Mouse (Mus musculus) left cerebral cortex, postnatal 36 days (tissue): ENCODE measurements around the gene Susd1. TPM values are rescaled to one million over a fixed set of nuclear protein-coding genes. Genes with fewer than 3 reads are reported as not detected.
"Not testable (repeated sequence)": the region's sequence is repeated elsewhere in the genome, so short reads cannot be mapped to it uniquely, and the experiment has no call there.

Source experiments
- DNase-seq, 2 experiments: peaks; one replicate each; pipeline ENCODE4 v3.0.0; 2021 to 2022; ENCODE audit warnings: low spot score in 2 of 2, mixed read lengths in 1 of 2
- intact Hi-C: fragments of 180-260 bp; cut with DNase I; formaldehyde crosslinking; loops from one replicate; pipeline ENCODE4 v1.15.1; 2025
- total RNA-seq, 2 experiments: library from RNA; stranded (reverse); gene quantifications; 2 replicates each; pipeline ENCODE4 v1.2.3; 2021

Susd1 gene
- total RNA-seq, 2 experiments from 2014 or later, result 9.1 to 9.3 TPM

DNA sequence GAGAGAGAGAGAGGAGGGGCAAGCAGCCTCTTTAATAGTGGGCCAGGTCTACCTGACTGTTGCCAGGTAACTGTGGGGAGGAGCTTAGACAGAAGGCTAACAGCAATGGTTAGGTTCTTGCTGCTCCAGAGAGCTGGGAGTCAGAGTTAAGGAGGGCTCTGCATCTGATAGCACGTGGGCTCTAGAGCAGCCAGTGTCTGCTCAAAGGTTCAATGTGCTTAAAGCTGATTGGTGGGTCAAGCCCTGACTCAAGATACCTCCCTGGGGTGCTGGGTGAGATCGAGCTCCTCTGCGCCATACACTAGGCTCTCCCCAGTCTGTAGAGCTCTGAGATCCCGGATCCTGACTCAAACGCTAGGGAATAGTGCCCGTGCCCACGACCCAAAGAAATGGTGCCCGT lies 136.0 kb downstream of the Susd1 start:
- intact Hi-C loops, result no loop called here

DNA sequence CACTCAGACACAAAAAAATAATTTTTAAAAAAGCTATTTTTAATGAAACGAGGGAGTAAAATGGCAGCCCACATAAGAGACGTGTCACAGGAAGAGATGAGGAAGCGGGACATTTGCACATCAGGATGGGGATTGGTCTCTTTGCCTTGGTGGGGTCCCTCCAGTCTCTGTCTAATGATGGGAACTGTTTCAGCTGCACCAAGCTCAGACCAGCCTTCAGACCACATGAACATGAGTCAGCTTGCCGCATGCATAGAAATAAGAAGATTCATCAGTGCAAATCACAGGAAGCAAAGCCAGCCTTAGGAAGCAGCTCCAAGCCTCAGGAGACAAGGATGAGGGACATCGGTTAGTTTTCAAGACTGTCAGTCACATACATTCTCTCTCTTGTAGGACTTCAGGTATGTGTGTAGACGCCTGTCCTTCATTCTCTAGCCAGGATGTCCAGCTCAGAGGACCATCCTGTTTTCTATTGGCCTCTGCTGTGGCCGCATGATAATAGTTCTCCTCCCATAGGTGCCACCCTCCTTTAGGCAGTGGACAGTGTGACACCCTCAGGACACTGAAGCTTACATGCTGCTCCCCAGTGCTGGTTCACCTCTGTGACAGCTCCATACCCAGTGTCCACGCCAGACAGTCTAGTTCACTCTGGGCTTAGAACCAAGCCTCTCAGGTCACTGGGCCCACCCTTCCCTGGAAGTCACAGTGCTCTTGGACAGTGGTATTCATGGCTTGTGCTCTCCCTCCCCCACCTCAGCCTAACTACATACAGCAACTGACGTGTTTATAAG lies 137.2 kb downstream of the Susd1 start:
- DNase-seq, result no peak
- intact Hi-C loops, result no loop called here

More for the DNA sequence above, 136.0 kb downstream of the Susd1 start:
- no peak for DNase-seq

DNA sequence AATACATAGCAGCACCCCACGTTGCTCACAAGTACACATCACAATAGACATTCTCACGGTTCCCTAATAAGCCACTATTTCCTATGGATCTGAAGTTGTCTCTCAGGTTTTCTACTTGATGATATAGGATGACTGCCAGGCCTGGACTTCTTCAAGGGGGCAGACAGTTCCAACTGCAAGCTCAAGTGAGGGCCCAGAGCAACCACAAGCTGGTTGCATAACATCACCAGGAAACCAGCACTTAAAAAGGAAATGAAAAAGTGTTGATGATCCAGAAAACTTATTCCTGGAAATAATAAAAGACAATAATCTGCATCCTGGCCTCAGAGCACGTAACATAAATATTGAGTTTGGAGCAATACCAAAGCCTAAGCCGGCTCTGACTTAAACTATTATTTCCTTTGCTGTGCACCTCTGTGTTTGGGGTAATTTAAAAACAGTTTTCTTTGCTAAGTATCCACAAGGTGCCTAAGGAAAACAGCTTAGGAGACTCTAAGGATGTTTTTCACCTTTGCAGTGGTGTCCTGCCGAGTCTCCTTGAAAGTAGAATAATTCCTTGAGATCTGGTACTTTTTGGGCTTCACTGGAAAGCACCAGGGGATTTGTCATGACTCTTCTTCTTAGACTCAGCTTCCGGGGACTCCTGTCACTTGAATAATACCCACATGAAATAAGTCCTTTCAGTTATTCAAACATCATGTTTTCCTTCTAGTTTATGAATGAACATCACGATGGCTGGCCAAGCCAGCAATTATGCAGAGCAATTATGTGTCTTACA lies 139.5 kb downstream of the Susd1 start:
- no peak for DNase-seq
- intact Hi-C loops, result no loop called here

DNA sequence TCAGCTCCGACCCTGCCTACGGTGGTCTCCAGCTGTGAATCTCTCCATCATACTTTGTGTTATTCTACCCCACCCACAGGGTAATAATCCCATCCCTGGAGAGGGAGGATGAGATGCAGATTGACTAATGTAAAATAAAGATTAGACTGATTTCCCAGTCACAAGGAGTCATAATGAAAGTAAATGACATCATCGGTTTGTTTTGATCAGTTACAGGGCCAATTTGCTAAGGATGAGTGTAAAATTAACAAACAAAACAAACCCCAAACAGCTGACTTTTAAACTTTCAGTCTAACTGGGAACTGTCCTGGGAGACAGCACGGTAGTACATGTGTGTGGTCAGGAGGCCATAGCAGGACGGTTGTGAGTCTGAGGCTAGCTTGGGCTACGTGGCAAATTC lies 143.3 kb downstream of the Susd1 start:
- intact Hi-C loops, result no loop called here
- no peak for DNase-seq

DNA sequence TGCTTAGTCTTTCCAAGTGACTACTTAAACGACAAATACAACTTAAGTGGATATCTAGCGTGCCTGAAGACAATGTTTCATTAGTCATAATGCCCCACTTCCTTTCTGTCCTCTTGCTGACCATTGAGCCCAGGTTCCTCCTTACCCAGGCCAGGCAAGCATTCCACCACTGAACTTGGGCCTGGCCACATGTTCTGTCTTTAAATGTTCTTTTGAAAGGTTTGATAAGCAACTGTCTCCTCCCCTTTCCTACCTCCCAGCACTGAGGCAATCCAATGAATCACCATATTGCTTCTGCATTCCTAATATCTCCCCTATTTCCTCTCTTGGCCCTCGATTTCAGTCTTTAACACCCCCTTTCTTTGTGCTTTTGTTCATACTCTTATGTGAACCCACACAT lies 143.8 kb downstream of the Susd1 start:
- DNase-seq, result no peak
- intact Hi-C loops, result no loop called here

DNA sequence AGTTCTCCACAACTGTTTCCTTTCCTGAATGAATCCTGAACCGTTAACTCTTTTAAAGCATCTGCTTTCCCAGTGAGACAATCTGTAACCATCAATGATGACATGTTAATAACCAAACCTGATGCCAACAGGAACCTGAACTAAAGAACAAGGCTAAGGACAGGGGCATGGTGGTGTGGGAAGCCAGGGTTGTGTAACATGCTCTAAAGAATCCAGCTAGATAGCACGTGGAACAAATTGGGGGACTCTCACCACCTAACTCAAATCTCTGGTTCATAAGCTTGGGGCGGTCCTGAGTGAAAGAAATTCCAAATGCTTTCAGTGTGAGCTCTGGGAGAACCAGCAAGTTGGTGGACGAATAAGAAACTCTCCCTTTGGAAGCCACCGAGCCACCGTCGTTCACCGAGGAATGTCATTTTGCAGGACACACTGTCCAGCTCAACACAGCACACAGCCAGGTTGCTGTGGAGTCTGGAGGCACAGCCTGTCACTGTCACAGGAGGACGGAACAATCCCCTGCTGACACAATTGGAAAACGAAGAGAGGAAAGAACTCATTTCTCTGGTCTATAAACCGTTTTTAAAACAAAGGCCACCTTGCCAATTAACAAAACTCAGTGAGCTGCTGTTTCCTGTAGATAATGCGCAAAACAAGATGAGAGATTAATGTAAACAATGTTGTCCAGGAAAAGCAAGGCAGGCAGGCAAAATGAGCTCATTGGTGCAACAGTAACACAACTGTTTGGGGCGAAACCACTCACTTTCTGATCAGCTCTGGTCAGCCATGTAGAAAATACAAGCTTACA lies 146.3 kb downstream of the Susd1 start:
- intact Hi-C loops, result no loop called here
- DNase-seq, result no peak

DNA sequence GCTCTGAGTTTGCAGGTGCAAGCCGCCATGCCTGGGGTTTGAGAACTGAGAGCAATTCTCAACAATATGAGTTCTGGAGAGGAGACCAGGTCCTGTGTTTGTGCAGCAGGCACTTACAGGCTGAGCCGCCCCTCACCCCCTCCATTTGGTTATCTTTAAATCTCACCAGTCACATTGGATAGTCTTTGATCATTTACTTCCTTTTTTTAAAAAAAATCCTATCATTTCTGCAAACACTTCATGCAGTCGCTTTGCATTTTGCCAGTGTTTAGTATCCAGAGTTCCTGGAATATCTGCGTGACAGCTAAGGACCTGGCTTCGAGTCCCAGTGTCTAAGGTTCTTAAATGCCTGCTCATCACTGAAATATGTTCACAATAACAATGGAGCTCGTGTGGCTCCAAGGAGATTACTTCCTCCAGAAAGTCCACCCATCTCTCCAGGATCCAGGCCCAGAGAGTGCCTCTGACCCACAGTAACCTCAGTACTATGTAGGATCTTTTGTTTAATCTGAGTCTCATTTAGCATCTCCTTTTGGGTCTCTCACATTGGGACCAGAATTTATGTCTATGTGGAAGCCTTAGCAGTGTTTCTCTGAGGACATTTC lies 147.4 kb downstream of the Susd1 start:
- intact Hi-C loops, result no loop called here
- DNase-seq, result no peak

DNA sequence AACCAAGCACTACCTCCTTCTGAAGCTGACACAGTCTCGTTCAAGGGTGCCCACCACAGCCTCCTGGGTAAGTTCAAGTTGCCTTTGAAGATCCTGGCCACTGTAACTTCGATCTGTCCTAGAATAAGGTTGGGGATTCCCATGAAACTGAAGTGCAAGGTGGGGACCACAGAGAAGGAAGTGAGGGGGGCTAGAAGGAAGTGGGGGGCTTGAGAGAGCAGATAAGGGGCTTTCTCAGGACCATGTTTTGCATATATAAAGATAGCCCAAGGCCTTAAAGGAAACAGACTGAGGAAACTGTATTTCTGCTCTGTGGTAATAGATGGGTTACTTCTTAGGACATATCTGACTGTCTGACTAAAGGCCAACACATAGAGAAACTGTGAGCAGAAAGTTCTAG lies 151.3 kb downstream of the Susd1 start:
- intact Hi-C loops, result no loop called here
- no peak for DNase-seq

DNA sequence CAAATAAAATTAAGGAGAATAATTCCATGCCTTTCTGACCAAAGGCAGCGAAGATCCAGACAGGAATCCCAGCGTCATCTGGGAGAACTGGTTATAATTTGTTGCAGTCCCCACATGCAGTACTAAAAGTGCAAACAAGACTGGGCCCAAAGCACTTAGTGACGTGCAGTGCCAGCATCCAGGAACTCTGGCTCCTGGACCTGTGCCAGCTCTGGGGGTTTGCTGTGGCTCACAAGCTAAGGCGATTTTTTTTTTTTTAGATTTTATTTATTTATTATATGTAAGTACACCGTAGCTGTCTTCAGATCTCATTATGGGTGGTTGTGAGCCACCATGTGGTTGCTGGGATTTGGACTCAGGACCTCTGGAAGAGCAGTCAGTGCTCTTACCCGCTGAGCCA lies 152.1 kb downstream of the Susd1 start:
- DNase-seq, intact Hi-C loops: not testable (repeated sequence)

DNA sequence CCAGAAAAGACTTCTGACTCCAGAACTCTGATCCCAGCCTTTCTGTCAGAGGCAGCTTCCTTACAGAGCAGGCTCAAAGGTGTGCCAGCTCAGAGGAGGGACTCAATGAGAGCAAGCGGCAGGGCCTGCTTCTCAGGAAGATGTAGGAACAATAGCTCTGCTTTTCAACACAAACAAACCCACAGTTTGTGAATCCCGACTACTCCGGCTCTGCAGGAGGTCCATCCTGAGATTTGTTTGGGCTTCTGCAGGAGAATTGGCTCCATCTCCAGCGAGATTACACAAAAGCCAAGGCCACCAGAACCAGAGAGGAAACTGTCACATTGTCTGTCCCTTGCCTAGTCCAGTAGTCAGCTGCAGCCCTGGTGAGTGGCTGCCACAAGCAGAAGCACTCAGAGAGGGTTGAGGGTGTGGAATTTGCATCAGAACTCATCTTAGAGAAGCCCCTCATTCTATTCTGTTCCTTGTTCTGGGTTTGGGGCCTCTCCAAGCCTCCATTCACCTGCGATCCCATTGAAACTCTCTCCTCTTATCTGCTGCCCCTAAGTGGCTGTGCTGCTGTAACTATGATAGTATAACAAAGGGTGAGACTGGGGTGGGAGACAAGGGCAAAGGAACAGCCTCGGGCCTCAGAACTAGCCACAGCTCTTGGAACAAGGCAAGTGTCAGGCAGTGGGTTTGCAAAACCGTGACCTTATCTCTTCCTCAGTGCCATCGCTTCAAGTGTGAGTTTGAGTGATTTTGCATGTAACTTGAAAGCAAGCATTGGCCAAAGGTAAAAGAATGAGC lies 155.5 kb downstream of the Susd1 start:
- DNase-seq, result no peak
- intact Hi-C loops, result no loop called here

DNA sequence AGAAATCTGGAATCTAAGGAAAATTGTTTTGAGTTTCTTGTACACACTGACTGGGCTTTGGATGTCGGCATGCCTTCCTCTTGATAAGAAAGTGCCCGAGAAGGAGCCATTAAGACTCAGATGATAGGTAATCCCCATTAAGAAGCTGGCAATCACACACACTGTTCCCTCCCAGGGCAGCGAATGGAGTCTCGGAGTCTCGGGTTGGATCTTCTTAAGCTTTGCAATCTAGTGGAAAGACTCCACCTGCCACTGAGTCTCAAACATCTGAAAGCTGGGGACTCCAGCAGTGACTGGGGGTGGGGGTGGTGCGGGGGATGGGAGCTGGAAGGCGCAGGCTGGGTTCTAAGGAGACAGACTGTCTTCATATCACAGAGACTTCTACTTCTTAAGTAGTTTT lies 156.3 kb downstream of the Susd1 start:
- DNase-seq, result no peak
- intact Hi-C loops, result no loop called here

DNA sequence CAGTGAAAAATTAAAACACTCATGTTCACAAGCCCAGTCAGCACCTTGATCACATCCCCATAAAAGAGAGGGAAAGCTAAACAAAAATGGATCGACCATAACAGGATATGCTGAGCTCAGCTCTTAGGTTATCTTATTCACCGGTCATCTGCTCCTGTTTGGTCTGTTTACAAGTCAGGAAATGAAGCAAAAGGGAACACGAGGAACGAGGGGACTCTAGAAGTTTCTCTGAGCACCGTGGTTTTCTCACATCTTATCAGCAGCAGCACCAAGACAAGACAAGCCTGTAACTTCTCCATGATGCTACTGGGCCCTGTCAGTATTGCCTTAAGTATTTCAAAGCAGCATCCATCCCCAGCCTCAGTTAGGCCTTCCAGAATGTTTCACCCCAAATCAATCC lies 157.6 kb downstream of the Susd1 start:
- no peak for DNase-seq
- intact Hi-C loops, result no loop called here

DNA sequence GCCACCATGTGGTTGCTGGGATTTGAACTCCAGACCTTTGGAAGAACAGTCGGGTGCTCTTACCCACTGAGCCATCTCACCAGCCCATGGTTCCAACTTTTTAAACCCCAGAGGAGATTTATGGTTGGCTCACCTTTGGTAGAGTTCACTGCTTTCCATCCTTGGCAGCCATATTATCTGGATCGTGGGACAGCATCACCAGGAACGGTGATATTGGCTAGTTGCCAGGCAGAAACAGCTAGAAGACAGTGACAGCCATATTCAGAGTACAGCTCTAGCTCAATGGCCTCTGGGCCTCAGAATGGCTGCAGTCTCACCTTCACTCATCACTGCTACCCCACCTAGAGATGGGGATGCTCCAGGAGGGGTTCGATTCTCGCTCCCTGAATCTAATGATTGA lies 159.3 kb downstream of the Susd1 start:
- intact Hi-C loops, result no loop called here
- DNase-seq, result no peak

DNA sequence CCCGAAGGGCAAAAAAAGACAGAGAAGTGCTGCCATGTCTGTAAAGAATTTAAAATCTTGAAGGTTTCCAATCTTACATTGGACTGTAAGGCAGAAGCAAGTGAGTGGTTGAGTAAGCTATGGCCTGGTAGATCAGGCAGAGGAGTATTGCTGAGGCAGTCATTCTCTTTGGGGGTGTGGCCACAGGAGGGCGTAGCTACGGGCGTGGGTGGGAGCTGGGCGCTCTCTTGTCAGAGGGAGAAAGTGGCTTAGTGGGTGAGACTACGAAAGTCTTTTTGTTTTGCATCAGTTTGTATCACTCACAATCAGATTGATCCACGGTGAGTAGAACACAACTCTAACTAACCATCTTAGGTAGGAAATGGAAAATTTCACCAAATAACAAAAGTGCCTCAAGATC lies 160.0 kb downstream of the Susd1 start:
- intact Hi-C loops, result no loop called here
- DNase-seq, result no peak

DNA sequence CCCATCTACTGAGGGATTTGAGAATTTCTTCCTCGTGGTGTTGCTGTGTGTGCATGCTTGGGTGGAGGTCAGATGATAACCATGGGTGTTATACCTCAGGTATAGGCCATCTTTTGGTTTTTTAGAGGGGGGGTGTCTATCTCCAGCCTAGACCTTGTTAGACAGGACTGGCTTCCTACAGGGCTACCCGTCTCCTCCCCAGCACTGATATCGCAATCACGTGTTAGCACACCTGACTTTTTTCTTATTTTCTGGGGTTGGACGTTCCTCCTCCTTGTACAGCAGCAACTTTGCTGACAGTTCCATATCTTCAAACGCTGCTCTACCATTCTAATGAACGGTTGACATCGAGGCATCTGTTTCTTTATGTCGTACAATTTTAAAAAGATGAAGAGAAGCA lies 160.5 kb downstream of the Susd1 start:
- no peak for DNase-seq
- intact Hi-C loops, result no loop called here

DNA sequence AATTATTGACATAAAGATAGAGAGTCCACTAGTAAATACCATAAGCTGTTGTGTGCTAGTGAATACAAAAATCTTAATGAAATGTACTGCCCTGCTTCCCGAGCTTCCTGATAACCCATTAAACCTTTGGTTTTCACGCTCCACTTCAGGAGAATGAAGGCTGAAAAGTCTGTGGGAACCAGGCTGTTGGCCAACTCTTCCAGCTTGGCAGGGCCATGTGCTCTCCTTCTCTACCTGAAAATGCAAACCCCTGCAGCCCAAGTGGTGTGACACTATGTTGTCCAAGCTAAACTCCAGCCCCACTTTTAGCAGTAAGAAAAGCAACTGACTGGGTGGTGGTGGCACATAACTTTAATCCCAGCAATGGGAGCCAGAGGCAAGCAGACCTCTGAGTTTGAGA lies 162.5 kb downstream of the Susd1 start:
- no peak for DNase-seq
- intact Hi-C loops, result no loop called here

DNA sequence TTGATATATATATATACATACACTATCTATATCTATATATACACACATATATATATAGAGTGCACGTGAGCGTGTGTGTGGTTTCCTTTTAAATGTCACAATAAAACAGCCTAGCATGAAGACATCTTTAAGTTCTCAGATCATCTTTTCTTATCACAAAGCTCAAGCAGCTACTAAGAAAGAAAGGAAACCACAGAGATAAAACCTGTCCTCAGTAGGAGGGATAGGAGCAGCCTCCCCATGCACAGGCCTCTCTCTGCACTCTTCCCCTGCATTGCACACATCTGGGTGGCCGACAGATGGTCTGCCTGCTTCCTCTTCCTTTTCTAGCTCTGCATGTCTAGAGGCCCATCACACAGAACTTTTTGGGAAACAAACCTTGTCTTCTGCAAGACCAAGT lies 162.9 kb downstream of the Susd1 start:
- DNase-seq, result no peak
- intact Hi-C loops, result no loop called here

DNA sequence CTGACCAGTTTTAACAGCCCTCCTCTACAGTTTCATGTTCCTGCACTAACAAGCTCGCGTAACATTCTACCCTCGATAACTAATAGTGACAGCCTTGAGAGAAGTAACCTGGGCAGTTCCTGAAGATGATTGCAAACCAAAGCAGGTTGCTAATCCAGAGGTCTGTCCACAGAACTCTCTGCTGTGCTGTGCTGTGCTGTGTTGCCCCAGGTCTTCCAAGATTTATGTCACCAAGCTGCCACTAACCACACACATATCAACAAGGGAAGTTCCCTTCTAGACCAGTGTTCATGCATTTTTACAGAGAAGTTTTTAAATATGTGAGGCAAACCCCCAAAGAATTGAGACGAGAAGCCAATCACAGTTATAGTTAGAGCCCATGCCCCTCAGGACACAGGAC lies 164.3 kb downstream of the Susd1 start:
- no peak for DNase-seq
- intact Hi-C loops, result no loop called here

DNA sequence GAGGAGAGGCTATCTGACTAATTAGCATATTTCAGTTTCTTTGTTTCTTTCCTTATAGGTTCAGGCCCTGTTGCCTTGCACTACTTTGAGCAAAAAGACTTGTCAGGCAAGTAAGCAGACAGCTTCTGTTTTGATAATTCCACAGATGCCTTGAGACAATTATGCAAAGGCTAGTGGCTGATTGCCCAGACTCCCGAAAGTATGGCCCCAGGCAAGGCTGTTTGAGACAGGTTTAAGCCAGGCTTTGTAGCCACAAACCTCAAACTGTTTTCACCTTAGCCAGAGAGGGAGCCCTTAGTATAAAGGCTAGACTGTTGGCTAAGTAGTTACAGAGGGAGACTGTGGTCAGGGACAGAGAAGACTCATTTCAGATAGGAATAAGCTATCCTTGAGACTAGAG lies 165.1 kb downstream of the Susd1 start:
- no peak for DNase-seq
- intact Hi-C loops, result no loop called here
